13 mouse cellular contexts compared by ENCODE assay signal in the genomic region with DNA sequence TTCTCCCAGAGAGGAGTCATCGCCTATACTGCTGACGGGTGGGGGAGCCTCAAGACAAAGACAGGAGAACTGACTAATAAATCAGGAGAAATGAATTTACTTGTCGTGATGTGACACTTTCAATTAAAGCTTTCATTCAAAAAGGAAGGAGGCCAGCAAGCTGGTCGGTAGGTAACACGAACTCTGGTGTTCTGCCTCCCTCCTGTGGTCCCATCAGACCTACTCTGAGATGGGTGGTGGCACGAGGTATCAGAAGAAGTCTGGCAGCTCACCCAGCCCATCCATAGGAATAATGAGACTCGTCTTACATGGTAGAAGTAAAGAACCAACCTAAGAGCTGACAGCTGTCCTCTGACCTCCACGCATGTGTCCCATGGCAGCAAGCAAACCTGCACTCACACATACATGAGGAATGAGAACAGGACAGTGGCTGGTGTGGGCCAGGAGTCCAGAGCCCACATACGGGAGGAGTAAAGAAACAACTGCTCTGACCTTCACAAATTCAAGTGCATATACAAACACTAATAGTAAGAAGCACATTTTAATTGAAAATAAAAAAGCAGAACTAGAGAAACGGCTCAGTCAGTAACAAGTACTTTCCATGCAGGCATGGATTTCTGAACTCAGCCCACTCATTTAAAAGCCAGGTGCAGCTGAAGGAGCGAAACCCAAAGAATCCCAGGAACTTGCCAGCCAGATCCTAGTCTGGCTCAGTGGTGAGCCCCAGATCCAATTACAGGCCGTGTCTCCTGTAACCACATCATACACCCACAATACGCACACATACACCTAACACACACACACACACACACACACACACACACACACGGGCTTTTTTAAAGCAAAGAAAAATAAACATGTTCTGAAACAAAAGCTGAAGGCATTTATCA. TPM values are rescaled to one million over a fixed set of nuclear protein-coding genes. Genes with fewer than 3 reads are reported as not detected.
A peak's percentile ranks its signal among the peaks of the same experiment; 100 is the strongest.
DNase-seq lines count a peak whose midpoint lies in the region; ATAC-seq and TF ChIP-seq lines count a peak whose summit lies in the region.
"Had no signal": no experiment of that assay in that cellular context is flagged by ENCODE, and none has a peak within 500 bp of the region (broad histone marks: within the 10 kb centered on the region; RNA-seq: fewer than 3 reads in every experiment).

No protein-coding gene starts in this region.

- TF ChIP-seq CTCF in lung, adult 2 months (IDR thresholded peaks at IDR 0.05; ENCODE audit: insufficient read depth, low read length) = peak; percentile 42; the same call in 1 of the 2 replicates

- no peak overlapping the region for H3K4me2 ChIP-seq in heart, embryonic 12.5 days
- H3K4me2 ChIP-seq in embryonic facial prominence, embryonic 12.5 days (replicated peaks) = no peak overlapping the region
- no peak overlapping the region for H3K4me2 ChIP-seq in forebrain, embryonic 16.5 days (ENCODE audit: low read length)
- H3K4me2 ChIP-seq: hindbrain, embryonic 14.5 days had no signal

- no peaks in the 10 kb centered on the region for H3K9me3 ChIP-seq in heart, embryonic 12.5 days (replicated peaks)
- H3K9me3 ChIP-seq in embryonic facial prominence, embryonic 12.5 days = no peaks in the 10 kb centered on the region
- H3K9me3 ChIP-seq in forebrain, embryonic 16.5 days (ENCODE audit: control insufficient read depth, low read length) = no peaks in the 10 kb centered on the region

- no peak overlapping the region for H3K4me3 ChIP-seq in heart, embryonic 12.5 days
- no peak overlapping the region for H3K4me3 ChIP-seq in lung, adult 2 months (replicated peaks; ENCODE audit: extremely low read depth, low read depth, low read length)
- no peak overlapping the region for H3K4me3 ChIP-seq in embryonic facial prominence, embryonic 12.5 days
- H3K4me3 ChIP-seq in forebrain, embryonic 16.5 days (replicated peaks; ENCODE audit: low read length) = no peak overlapping the region

- H3K27me3 ChIP-seq in heart, embryonic 12.5 days (replicated peaks) = no peaks in the 10 kb centered on the region
- H3K27me3 ChIP-seq in embryonic facial prominence, embryonic 12.5 days = no peaks in the 10 kb centered on the region
- no peaks in the 10 kb centered on the region for H3K27me3 ChIP-seq in splenic B cell, adult 2 months (ENCODE audit: control insufficient read depth, insufficient read depth, low read length, poor library complexity, severe bottlenecking)
- H3K27me3 ChIP-seq in forebrain, embryonic 16.5 days (replicated peaks; ENCODE audit: control insufficient read depth, insufficient read depth, low read length) = no peaks in the 10 kb centered on the region
- H3K27me3 ChIP-seq: CH12.LX had no signal

- ATAC-seq in heart, embryonic 12.5 days (ENCODE audit: insufficient number of reproducible peaks, low FRiP score) = no peak
- no peak for ATAC-seq in embryonic facial prominence, embryonic 12.5 days (ENCODE audit: insufficient number of reproducible peaks, insufficient read depth, low FRiP score, low TSS enrichment)
- ATAC-seq in forebrain, embryonic 16.5 days = no peak

- H3K4me1 ChIP-seq in heart, embryonic 12.5 days (replicated peaks) = peaks cover 62% of the 10 kb centered on the region
- peaks cover 50% of the 10 kb centered on the region for H3K4me1 ChIP-seq in lung, adult 2 months (ENCODE audit: control insufficient read depth, insufficient read depth, low read length)
- peaks cover 29% of the 10 kb centered on the region for H3K4me1 ChIP-seq in embryonic facial prominence, embryonic 12.5 days
- peaks cover 11% of the 10 kb centered on the region for H3K4me1 ChIP-seq in forebrain, embryonic 16.5 days (replicated peaks; ENCODE audit: control insufficient read depth, insufficient read depth, low read length)

- intact Hi-C loops in heart, postnatal 25 days (cut with DNase I) = no loop called here

- no peak overlapping the region for H3K9ac ChIP-seq in heart, embryonic 12.5 days
- no peak overlapping the region for H3K9ac ChIP-seq in embryonic facial prominence, embryonic 12.5 days
- no peak overlapping the region for H3K9ac ChIP-seq in forebrain, embryonic 16.5 days (replicated peaks; ENCODE audit: low read depth, low read length)
- H3K9ac ChIP-seq: hindbrain, embryonic 14.5 days had no signal

- no peak for DNase-seq in heart, postnatal 25 days (ENCODE audit: low spot score)
- no peak for DNase-seq in lung, adult 2 months
- DNase-seq in lung, postnatal 14 days = no peak
- DNase-seq in splenic B cell, adult 2 months (ENCODE audit: low read depth, low spot score) = peak; percentile 40
- DNase-seq in cerebellum, adult 9-10 months = no peak
- DNase-seq: kidney, postnatal 25 days; right cerebral cortex, adult 18-20 months had no signal

- no peak for TF ChIP-seq POLR2A in lung, adult 2 months (IDR thresholded peaks at IDR 0.05; ENCODE audit: borderline replicate concordance, extremely low read depth, low read depth, low read length)

- WGBS in heart, embryonic 12.5 days = 65% methylated on average over 14 of the region's 14 CpGs
- 37% methylated on average over 14 of the region's 14 CpGs for WGBS in lung, adult 2 months
- WGBS in embryonic facial prominence, embryonic 12.5 days = 57% methylated on average over 14 of the region's 14 CpGs
- WGBS in forebrain, embryonic 16.5 days = 73% methylated on average over 14 of the region's 14 CpGs

- no peaks in the 10 kb centered on the region for H3K36me3 ChIP-seq in heart, embryonic 12.5 days
- no peaks in the 10 kb centered on the region for H3K36me3 ChIP-seq in embryonic facial prominence, embryonic 12.5 days
- peaks cover 3% of the 10 kb centered on the region for H3K36me3 ChIP-seq in splenic B cell, adult 2 months (ENCODE audit: control insufficient read depth, insufficient read depth, low read length, poor library complexity, severe bottlenecking)
- H3K36me3 ChIP-seq in forebrain, embryonic 16.5 days (ENCODE audit: control insufficient read depth, insufficient read depth) = no peaks in the 10 kb centered on the region

- H3K27ac ChIP-seq in heart, embryonic 12.5 days (ENCODE audit: poor library complexity, severe bottlenecking) = peak overlapping the region; percentile 30; the same call in 1 of the 2 replicates
- H3K27ac ChIP-seq in embryonic facial prominence, embryonic 12.5 days = 0 out of 2 replicates have a peak overlapping the region, but pooled peaks have one; percentile 17
- H3K27ac ChIP-seq in forebrain, embryonic 16.5 days (ENCODE audit: low read length) = no peak overlapping the region
- H3K27ac ChIP-seq: hindbrain, embryonic 14.5 days; macrophage had no signal

RNA-seq across cellular contexts. Expression of a gene that starts 37.8 kb away (rescaled TPM):
- polyA plus RNA-seq in heart, embryonic 12.5 days (2016; fragmentation: Nextera tagmentation; extraction: Ambion mirVana) = 62.4 and 64.8 TPM in 2 replicates
- total RNA-seq in heart, postnatal 25 days (2021) = 10 to 100 TPM; 63.7 to 73.0 TPM
- 48.7 and 67.5 TPM in 2 replicates for polyA plus RNA-seq in lung, adult 2 months (2012; rRNA removed)
- polyA plus RNA-seq in embryonic facial prominence, embryonic 12.5 days (2016; fragmentation: Nextera tagmentation; extraction: Ambion mirVana) = 73.1 and 102 TPM in 2 replicates
- polyA plus RNA-seq in forebrain, embryonic 16.5 days (2015; fragmentation: Nextera tagmentation; extraction: Ambion mirVana) = 30.3 and 33.6 TPM in 2 replicates

RNA-seq across cellular contexts. Expression of a gene that starts 58.5 kb away (rescaled TPM):
- polyA plus RNA-seq in heart, embryonic 12.5 days (2016; fragmentation: Nextera tagmentation; extraction: Ambion mirVana) = 77.3 and 79.9 TPM in 2 replicates
- 10 to 100 TPM; 77.4 to 78.7 TPM for total RNA-seq in heart, postnatal 25 days (2021)
- 71.1 and 85.5 TPM in 2 replicates for polyA plus RNA-seq in lung, adult 2 months (2012; rRNA removed)
- polyA plus RNA-seq in embryonic facial prominence, embryonic 12.5 days (2016; fragmentation: Nextera tagmentation; extraction: Ambion mirVana) = 55.5 and 58.2 TPM in 2 replicates
- 45.3 and 51.8 TPM in 2 replicates for polyA plus RNA-seq in forebrain, embryonic 16.5 days (2015; fragmentation: Nextera tagmentation; extraction: Ambion mirVana)
